8 mouse cellular contexts compared by ENCODE assay signal in the genomic region with DNA sequence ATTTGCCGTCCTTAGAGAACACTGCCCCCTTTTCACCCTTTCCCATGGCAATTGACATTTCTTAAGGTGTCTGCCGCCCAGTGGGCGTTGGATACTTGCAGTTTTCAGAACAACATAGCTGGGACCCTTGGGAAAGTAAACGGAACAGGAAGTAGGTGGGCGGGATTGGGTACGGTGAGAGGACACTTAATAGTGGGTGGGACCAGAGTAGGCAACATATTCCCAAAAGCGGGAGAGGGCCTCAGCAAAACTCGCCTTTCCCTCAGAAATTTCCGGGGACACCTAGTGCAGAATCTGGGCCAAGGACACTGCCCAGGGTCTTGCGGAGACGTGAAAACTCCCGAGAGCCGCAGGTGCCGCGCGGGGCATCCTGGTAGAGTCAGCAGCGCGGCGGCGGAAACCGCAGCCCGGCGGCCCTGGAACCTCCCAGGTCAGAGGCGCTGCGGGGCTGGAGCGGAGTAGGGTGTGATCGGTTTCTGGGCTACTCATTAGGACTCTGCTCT. TPM values are rescaled to one million over a fixed set of nuclear protein-coding genes. Genes with fewer than 3 reads are reported as not detected.
DNase-seq lines count a peak whose midpoint lies in the region; ATAC-seq and TF ChIP-seq lines count a peak whose summit lies in the region.

No protein-coding gene starts in this region.

- H3K4me2 ChIP-seq in forebrain, postnatal 0 days (ENCODE audit: low read depth), result peak overlapping the region; percentile 59
- H3K4me2 ChIP-seq in lung, embryonic 15.5 days, result peak overlapping the region; percentile 53

- peak; percentile 86 for DNase-seq in MEL-GATA-1-ER (ENCODE audit: extremely low read depth, low read depth)
- peak; percentile 79 to 81 for DNase-seq in cerebellum, adult 2 months
- peak; percentile 82 for DNase-seq in forebrain, postnatal 0 days
- peak; percentile 73 for DNase-seq in heart, postnatal 4 days
- DNase-seq in layer of hippocampus, adult 8-10 months (ENCODE audit: low spot score in 2 of 2), result peak; percentile 38 to 46
- peak; percentile 69 for DNase-seq in ovary, adult 18-20 months (ENCODE audit: low spot score)
- peak; percentile 64 for DNase-seq in thymus, postnatal 0 days (ENCODE audit: low spot score)

- under 1% methylated on average over 27 of the region's 27 CpGs for WGBS in cerebellum, adult 2 months
- WGBS in forebrain, postnatal 0 days, result 2% methylated on average over 27 of the region's 27 CpGs
- under 1% methylated on average over 27 of the region's 27 CpGs for WGBS in lung, embryonic 15.5 days

- peak overlapping the region; percentile 80 for H3K9ac ChIP-seq in forebrain, postnatal 0 days
- peak overlapping the region; percentile 63 for H3K9ac ChIP-seq in lung, embryonic 15.5 days

- ATAC-seq in forebrain, postnatal 0 days, result peak; percentile 99
- ATAC-seq in lung, embryonic 15.5 days (ENCODE audit: borderline replicate concordance, extremely low read depth, low FRiP score, low TSS enrichment), result peak; percentile 97

- H3K9me3 ChIP-seq in forebrain, postnatal 0 days (ENCODE audit: low read length), result no peaks in the 10 kb centered on the region
- no peaks in the 10 kb centered on the region for H3K9me3 ChIP-seq in lung, embryonic 15.5 days

- H3K36me3 ChIP-seq in forebrain, postnatal 0 days (ENCODE audit: insufficient read depth), result peaks cover 13% of the 10 kb centered on the region; the same call in 1 of the 2 replicates
- peaks cover 8% of the 10 kb centered on the region; the same call in 1 of the 2 replicates for H3K36me3 ChIP-seq in lung, embryonic 15.5 days

- H3K27me3 ChIP-seq in cerebellum, adult 2 months (ENCODE audit: control insufficient read depth, insufficient read depth, low read length), result no peaks in the 10 kb centered on the region
- H3K27me3 ChIP-seq in forebrain, postnatal 0 days (ENCODE audit: insufficient read depth, low read length), result no peaks in the 10 kb centered on the region
- no peaks in the 10 kb centered on the region for H3K27me3 ChIP-seq in lung, embryonic 15.5 days

- no peaks in the 10 kb centered on the region for H3K4me1 ChIP-seq in cerebellum, adult 2 months (ENCODE audit: control insufficient read depth, insufficient read depth, low read length)
- 0 out of 2 replicates have a peak, but pooled peaks cover 8% of the 10 kb centered on the region for H3K4me1 ChIP-seq in forebrain, postnatal 0 days (ENCODE audit: insufficient read depth)
- peaks cover 4% of the 10 kb centered on the region; the same call in 1 of the 2 replicates for H3K4me1 ChIP-seq in lung, embryonic 15.5 days

- TF ChIP-seq CTCF in cerebellum, adult 2 months (IDR thresholded peaks at IDR 0.05; ENCODE audit: borderline replicate concordance, insufficient read depth, low read depth, low read length), result no peak
- peak; percentile 57 for TF ChIP-seq CTCF in forebrain, postnatal 0 days (IDR thresholded peaks at IDR 0.05; ENCODE audit: low read depth)

- peak; percentile 54; the same call in 1 of the 2 replicates for TF ChIP-seq POLR2A in cerebellum, adult 2 months (IDR thresholded peaks at IDR 0.05; ENCODE audit: borderline replicate concordance, insufficient read depth, low read length)

- H3K4me3 ChIP-seq in cerebellum, adult 2 months (replicated peaks; ENCODE audit: insufficient read depth, low read depth, low read length), result peak overlapping the region; percentile 99
- peak overlapping the region; percentile 72 for H3K4me3 ChIP-seq in forebrain, postnatal 0 days (ENCODE audit: low read depth, low read length)
- H3K4me3 ChIP-seq in lung, embryonic 15.5 days, result peak overlapping the region; percentile 69

- H3K27ac ChIP-seq in cerebellum, adult 2 months (ENCODE audit: insufficient read depth, low read length), result peak overlapping the region; percentile 90
- H3K27ac ChIP-seq in forebrain, postnatal 0 days (ENCODE audit: low read depth, low read length), result peak overlapping the region; percentile 79
- H3K27ac ChIP-seq in lung, embryonic 15.5 days, result peak overlapping the region; percentile 90

RNA-seq across cellular contexts. Expression of a gene that starts 3.0 kb away (rescaled TPM):
- polyA plus RNA-seq in cerebellum, adult 2 months (2012; rRNA removed), result 3.8 and 4.6 TPM in 2 replicates
- total RNA-seq in forebrain, postnatal 0 days (2014; rRNA removed), result 16.7 and 24.4 TPM in 2 replicates
- 3.4 and 5.2 TPM in 2 replicates for polyA plus RNA-seq in forebrain, postnatal 0 days (2015; fragmentation: Nextera tagmentation; extraction: Ambion mirVana)
- 1 to 10 TPM; 8.1 to 8.6 TPM for total RNA-seq in heart, postnatal 4 days (2021)
- total RNA-seq in layer of hippocampus, adult 8-10 months (2022), result 1 to 10 TPM; 4.8 to 6.6 (median 5.2) TPM
- polyA plus RNA-seq in lung, embryonic 15.5 days (2015; fragmentation: Nextera tagmentation; extraction: Ambion mirVana), result 7.0 and 7.1 TPM in 2 replicates
- 3.2 and 3.8 TPM in 2 replicates for polyA plus RNA-seq in thymus, postnatal 0 days (2015; fragmentation: Nextera tagmentation; extraction: Ambion mirVana)

RNA-seq across cellular contexts. Expression of a gene that starts 26.0 kb away (rescaled TPM):
- polyA plus RNA-seq in cerebellum, adult 2 months (2012; rRNA removed), result 9.7 and 10.1 TPM in 2 replicates
- 10.5 and 12.1 TPM in 2 replicates for total RNA-seq in forebrain, postnatal 0 days (2014; rRNA removed)
- 5.5 and 6.3 TPM in 2 replicates for polyA plus RNA-seq in forebrain, postnatal 0 days (2015; fragmentation: Nextera tagmentation; extraction: Ambion mirVana)
- 1 to 10 TPM; 3.8 to 4.0 TPM for total RNA-seq in heart, postnatal 4 days (2021)
- 10 to 100 TPM in 1 of 4 experiments, 1 to 10 TPM in 3; 5.7 to 10.0 (median 7.6) TPM for total RNA-seq in layer of hippocampus, adult 8-10 months (2022)
- polyA plus RNA-seq in lung, embryonic 15.5 days (2015; fragmentation: Nextera tagmentation; extraction: Ambion mirVana), result 12.3 and 12.8 TPM in 2 replicates
- polyA plus RNA-seq in thymus, postnatal 0 days (2015; fragmentation: Nextera tagmentation; extraction: Ambion mirVana), result 3.0 and 3.5 TPM in 2 replicates

RNA-seq across cellular contexts. Expression of a gene that starts 41.9 kb away (rescaled TPM):
- polyA plus RNA-seq in cerebellum, adult 2 months (2012; rRNA removed), result 5.3 and 5.5 TPM in 2 replicates
- total RNA-seq in forebrain, postnatal 0 days (2014; rRNA removed), result not detected in 2 replicates
- polyA plus RNA-seq in forebrain, postnatal 0 days (2015; fragmentation: Nextera tagmentation; extraction: Ambion mirVana), result 7.4 and 10.2 TPM in 2 replicates
- 1 to 10 TPM; 3.2 to 4.9 TPM for total RNA-seq in heart, postnatal 4 days (2021)
- total RNA-seq in layer of hippocampus, adult 8-10 months (2022), result 10 to 100 TPM in 1 of 4 experiments, 1 to 10 TPM in 3; 5.0 to 11.0 (median 5.9) TPM
- polyA plus RNA-seq in lung, embryonic 15.5 days (2015; fragmentation: Nextera tagmentation; extraction: Ambion mirVana), result 6.3 and 7.0 TPM in 2 replicates
- 12.0 and 12.7 TPM in 2 replicates for polyA plus RNA-seq in thymus, postnatal 0 days (2015; fragmentation: Nextera tagmentation; extraction: Ambion mirVana)

Comparison
In these comparisons a context has a peak if more than half of its experiments do, and no peak if none do; other contexts are left out.
1. Peak in every context shown above with its lines: DNase-seq, ATAC-seq, H3K4me3 ChIP-seq and H3K27ac ChIP-seq.